Mouse (Mus musculus): ENCODE data around the gene Gtf2ird2.

The Gtf2ird2 gene

DNA sequence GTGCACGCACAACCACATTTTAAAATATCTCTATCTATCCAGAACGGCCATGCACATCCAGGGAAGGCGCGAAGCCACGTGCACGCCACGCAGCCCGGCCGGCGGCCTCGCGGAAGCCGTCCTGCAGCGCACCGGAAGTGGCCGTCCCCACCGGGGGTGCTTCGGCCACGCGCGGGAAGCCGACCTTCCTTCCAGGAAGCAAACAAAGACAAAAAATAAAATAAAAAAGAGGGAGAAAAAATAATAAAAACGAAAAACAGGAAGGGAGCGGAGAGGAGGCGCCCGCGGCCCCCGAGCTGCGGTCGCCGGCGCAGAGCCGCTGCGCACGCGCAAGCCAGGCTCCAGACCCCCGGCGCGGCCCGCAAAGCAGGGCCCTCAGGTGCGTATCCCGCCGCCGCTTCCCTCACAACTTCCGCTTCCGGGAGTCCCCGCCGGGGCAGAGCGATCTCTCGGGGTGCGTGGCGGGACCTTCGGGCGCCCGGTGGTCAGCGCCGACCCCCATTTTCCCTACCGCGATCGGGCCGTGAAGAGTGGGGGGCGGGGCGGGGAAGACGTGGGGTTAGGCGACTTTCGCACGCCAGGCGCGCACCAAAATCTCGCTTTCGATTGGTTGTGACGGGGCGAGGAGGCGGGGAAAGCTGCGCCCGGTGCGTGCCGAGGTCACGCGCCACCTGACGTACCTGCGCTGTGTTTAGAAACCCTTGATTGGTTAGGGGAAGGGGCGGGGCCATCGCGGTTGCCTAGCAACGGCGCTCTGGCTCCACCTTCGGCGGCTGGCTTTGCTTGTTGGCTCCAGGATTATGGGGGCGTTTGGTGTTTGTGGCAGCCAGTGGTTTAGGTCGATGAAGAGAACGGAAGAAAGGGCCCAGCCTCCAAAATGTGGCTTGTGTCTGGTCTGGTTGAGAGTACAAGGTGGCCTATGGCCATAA, at the start of gene Gtf2ird2:
Gene Gtf2ird2, plus strand, starts transcription at position 140 of the 929 bp plus-strand sequence.
- peak; percentile 99 to 100 for DNase-seq

DNA sequence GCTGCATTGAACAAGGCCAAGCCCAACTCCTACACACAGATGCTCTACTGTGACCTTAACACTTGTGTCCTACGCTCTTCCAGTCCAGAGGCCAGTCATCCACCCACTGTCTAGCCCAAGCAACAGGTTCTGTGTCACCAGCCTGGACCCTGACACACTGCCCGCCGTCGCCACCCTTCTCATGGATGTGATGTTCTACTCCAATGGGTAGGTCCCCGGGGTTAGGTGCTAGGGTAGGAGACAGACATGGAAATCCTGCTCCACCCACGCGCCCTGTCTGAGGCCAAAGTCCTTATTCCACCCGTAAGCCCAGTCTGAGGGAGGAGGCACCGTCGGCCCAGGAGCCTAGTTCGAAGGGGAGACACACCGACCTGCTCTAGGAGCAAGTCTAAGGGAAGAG, 47.8 kb upstream of the Gtf2ird2 start:
- no peak for DNase-seq

DNA sequence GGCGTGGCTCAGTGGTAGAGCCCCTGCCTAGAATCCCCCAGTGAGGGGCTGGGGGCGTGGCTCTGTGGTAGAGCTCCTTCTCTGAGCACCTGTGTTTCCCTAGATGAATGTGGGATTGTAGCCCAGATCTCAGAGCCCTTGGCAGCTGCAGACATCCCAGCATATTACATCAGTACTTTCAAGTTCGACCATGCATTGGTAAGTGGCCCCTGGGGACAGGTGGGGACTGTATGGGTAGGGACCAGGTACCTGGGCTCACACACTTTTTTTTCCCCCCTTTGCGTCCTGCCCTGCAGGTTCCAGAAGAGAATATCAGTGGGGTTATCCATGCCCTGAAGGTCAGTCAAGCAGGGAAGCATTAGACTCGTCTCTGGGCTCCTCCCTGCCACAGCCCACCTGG, 45.9 kb upstream of the Gtf2ird2 start:
- DNase-seq = no peak

DNA sequence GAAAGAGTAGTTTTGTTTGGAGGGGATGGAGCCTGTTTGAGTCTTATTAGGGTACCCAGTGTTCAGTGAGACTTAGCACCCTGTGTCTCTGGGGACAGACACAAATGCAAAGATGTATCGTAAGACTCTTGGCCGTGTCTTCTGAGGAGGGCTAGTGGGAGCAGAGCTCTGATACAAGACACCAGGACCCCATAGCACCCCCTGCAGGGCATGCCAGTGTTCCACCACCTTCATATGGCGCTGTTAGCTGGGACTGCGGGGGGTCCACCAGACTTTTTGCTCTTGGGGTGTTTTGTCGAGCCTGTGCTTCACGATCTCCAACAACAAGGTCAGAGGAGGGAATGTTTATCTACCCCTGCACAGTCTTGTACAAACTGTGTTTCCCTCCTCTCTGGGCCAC, 44.4 kb upstream of the Gtf2ird2 start:
- peak in 1 of 2 experiments; percentile 7 for DNase-seq

DNA sequence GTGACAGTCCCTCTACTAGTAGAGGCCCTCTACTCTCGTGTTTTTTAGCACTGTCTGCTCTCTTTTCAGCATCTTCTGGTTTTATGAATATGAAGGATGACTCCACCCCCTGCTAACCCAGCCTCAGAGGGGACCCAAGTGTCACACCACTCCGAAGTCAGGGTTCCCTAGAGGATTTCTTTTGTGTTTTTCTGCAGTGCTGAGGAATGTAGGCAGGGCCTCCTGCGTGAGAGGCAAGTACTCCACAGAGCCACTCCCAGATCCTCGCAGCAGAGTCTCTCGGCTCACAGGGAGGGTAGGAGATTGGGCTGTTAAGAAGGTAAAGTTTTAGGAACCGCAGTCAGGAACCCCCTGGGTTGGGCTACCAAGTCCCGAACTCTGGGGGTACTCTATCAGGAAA, 42.6 kb upstream of the Gtf2ird2 start:
- no peak for DNase-seq

DNA sequence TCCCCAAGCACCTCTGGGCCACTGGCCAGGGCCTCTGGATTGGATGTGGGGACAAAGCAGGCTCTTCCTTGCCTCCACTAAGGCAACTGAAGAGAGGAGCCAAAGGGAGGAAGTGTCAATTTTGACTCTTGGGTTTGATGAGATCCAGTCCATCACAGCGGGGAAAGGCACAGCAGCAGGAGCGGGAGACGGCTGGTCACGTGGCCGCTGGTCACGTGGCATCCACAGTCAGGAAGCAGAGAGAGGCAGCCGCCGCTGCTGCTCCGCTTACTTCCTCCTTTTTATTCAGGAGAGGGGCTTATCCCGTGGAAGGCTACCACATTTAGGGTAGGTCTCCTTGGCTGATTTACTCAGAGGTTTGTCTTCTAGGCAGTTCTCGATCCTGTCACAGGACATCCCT, 41.4 kb upstream of the Gtf2ird2 start:
- no peak for DNase-seq

DNA sequence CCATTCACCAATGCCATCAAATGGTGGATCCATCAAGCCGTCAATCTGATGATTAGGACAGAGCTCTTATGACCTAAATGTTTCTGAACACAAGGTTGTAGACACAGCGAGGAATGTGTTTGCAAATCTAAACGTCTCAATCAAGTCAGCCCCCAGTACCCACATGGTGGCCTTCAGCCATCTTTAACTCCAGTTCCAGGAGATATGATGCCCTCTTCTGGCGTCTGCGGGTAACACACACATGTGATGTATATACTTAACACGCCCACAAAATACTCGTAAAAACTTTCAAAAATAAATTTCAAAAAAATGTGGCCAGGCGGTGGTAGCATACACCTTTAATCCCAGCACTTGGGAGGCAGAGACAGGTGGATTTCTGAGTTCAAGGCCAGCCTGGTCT, 38.8 kb upstream of the Gtf2ird2 start:
- DNase-seq = no peak

DNA sequence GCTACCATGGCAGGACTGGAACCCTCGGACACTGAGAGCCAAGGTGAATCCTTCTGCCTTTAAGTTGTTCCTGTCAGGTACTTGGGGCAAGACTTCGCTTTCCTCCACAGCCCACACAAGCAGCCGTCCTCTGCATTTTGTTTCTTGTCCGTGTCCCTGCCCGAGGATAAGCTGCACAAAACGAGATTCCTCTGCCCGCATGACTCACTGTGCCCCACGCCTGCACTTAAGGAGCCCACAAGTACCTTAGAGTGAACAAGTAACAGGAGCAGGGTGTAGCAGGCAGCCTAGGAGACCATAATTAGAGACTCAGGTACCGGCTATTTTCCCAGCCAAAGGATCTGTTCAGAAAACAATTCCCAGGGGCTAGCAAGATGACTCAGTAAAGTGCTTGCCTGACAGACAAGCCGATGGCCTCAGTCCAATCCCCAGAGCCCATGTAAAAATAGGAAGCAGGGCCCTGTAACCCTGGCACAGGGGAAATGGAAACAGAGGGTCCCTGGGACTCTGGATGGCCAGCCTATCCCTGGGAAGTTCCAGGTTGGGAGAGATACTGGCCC, 36.5 kb upstream of the Gtf2ird2 start:
- no peak for DNase-seq

DNA sequence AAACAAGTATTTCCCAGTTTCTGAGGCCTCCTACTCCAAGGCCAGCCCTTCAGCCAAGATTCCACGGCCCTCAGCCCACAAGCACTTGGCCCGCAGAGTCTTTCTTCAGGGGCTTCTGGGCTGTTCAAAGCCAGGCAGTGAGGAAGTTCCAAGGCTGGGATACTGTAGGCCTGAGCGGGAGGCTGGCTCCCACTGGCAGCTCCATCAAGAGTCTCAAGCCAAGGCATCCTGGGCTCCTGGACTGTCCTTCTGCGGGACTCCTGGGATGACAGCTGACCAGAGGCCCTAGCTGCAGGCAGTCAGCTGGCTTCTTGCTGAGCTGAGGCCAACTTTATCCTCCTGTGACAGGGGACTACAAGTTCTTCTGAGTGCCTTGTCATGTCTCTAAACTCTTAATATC, 35.7 kb upstream of the Gtf2ird2 start:
- no peak for DNase-seq

DNA sequence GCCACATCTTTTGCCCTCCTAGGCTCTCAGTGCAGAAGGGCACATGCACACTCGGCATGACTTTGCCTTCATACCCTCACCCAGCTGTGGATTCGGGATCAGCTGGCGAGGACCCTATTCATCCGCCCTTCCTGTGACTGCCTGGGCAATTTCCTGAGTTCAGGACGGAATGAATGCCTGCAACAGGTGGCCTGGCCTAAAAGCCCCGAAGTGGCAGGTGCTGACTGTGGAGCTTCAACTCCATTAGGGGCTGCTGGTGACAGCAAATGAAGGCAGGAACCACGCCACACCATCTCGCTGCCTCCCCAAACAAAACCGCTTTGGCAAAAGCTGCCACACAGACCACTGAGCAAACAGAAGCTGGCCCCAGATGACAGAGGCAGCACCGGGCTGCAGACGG, 31.9 kb upstream of the Gtf2ird2 start:
- no peak for DNase-seq

DNA sequence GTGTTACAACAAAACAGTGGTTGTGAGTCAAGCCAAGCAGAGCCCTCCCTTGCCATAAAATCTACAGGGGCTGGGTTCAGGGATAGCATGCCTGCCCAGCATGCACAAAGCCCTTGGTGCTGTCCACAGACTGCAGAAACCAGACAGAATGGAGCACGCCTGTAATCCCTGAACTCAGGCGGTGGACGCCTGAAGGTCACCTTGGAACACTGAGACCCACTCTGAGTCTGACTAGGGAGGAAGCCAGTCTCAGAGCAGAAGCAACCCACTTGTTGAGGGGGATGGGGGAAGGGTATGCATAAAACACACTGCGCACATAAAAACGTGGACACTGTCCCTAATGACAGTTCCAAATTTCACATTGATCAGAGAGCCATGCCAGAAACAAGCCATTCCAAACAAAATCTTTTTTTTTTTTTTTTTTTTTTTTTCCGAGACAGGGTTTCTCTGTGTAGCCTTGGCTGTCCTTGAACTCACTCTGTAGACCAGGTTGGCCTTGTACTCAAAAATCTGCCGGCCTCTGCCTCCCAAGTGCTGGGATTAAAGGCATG, 27.8 kb upstream of the Gtf2ird2 start:
- DNase-seq = no peak

DNA sequence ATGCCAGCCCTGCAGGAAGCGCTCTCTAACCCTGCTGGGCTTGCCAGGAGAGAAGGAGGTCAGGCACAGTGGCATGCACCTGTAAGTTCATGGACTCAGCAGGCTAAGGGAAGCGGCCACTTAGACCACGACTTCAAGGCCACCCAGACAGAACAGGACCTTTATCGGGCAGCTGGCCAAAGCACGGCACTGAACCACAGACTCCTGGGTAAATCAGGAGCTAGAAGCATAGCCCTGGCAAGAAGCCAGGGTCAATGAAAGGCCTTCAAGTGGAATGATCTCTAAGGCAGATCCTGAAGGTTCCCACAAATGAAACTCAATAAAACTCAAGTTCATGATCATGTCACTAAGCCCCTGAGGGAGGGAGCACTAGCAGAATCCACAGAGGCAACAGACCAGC, 19.1 kb upstream of the Gtf2ird2 start:
- DNase-seq = no peak

DNA sequence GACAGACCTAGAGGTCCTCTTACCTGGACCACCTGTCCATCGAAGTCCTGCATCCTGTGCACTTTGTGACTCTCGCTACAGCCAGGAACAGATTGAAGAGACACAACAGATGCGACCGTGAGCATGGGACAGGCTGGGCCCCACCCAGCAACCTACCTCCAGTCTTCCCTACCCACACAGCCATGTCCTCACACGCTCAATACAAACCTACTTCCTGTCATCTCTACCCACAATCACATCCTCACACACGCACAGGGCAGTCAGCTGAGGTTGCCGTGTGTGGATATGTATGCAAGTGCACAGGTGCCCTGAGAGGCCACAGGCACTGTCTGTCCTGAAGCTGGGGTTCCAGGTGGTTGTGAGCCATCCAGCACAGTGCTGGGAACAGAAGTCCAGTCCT, 17.2 kb upstream of the Gtf2ird2 start:
- no peak for DNase-seq

DNA sequence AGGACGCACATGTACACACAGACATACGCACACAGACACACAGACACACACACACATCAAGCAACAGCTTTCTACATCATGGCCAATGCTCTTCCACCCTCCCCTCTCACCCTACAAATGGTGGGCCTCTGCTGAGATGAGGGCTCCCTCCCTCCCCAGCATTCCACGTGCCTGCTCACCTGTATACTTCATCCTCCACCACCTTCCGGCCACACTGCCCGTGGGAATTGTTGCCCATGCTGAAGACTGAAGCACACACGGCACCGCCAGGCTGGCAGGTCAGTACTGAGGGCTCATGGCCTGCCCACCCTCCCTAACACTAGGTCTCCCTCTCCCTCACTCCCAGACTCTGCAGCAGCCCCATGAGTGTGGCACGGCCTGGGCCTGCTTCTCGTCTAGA, 15.8 kb upstream of the Gtf2ird2 start:
- DNase-seq = no peak

DNA sequence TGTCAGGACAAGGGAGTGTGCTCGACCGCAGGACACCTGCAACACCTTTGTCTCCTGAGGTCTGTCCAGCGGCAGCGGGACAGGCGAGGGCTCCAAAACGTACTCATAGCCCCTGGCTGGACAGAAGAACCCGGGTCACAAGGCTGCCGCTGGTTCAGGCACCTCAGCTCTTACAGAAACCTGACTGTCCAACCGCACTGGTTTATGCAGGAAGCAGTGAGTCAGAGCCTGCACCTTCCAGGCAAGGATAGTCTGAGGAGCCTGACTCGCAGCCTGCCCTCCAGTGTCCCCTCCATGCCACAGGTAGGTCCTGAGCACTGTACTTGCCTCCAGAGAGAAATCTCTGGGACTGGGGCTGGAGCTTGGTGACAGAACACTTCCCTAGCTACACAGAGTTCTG, 14.6 kb upstream of the Gtf2ird2 start:
- DNase-seq = no peak

DNA sequence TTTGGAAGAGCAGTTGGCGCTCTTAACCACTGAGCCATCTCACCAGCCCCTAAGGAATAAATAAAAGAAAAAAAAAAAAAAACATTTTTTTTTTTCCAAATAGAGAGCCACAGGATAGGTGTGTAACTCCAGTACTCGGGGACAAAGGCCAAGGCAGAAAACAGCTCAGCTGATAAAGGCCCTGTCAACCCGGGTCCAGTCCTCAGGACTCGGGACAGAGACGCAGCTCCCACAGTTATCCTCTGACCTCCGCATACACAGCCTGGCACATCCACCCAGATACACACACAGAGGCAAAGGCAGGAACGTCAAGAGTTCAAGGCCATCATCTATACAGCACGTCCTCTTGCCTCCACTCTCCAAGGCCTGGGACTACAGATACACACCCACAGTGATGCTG, 13.7 kb upstream of the Gtf2ird2 start:
- no peak for DNase-seq

DNA sequence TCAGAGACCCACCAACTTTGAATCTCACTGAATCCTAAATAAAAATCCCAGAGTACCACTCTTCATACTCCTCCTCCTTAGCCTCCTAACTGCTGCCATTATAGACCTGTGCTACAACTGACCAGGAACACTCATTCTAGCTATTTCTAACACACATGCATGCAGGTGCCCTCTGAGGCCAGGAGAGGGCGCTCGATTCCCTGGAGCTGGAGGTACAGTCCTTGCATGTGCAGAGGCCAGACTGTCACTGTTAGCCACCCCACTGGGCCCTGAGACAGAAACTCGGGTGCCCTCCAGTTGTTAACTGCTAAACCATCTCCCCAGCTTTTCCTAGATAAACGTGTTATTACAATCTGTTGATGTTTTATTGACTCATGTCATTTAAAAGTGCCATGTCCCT, 10.6 kb upstream of the Gtf2ird2 start:
- DNase-seq = peak; percentile 39 to 40

DNA sequence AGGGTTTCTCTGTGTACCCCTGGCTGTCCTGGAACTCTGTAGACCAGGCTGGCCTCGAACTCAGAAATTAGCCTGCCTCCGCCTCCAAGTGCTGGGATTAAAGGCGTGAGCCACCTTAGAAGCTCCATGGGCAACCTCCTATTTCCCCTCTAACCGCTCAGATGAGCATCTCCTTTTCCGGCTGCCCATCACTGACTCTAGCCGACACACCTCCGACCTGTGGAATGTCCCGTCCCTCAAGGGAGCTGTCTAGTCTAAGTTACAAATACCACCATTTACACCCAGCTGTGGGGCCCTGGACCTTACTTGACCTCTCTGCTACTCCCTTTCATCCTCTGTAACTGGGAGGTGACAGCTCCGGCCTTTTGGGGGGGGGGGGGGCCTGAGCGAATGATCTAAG, 8.1 kb upstream of the Gtf2ird2 start:
- no peak for DNase-seq

DNA sequence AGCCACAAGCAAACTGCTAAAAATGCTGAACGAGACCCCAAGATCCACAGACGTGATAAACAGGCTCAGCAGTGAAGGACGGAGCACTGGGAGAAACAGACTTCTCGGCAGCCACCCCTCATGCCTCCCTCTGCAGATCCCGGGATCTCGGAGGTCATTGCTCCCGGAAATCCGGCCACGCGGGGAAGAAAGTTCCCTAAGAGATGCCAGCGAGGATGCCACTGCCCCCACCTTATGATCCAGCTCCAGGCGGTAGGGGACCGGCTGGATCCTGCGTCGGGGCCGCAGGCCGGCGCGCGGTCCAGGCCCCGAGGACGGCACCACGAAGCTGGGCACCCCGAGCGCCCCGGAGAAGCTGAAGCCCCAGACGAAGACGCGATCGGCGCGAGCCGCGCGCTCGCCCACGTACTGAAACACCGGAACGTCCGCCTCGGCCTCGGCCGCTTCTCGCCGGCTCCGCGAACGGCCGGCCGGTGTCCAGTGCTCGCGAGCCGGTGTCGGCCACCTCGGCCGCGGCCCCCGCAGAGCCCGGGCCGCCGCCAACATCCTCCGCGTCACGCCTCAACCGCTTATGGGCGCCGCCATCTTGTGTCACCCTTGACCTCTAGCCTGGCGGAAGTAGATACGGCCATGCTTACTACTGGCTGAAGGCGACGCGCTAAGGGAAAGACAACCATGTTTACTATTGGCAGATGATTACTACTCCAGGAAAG, 7.5 kb upstream of the Gtf2ird2 start, which contains the start of gene Rcc1l:
Gene Rcc1l, minus strand, starts transcription at position 606 of the 713 bp plus-strand sequence.
- peak; percentile 77 to 81 for DNase-seq

DNA sequence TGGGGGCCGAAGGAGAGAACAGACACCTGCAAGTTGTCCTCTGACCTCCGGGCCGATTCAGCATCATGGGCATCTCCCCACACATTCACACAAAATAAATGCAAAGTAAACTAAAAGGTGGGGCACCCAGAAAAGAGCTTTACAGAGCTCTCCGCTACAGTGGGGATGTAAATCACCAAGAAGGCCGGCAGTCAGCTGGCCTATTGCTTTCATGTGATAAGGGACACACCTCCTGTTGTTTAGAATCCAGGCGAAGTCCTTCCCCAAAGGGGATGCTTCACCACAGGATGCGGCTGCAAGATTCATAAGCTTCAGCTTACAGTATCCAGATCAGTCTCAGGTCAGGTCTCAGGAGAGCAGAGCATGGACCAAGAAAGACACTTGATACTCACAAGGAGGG, 5.3 kb upstream of the Gtf2ird2 start:
- no peak for DNase-seq

DNA sequence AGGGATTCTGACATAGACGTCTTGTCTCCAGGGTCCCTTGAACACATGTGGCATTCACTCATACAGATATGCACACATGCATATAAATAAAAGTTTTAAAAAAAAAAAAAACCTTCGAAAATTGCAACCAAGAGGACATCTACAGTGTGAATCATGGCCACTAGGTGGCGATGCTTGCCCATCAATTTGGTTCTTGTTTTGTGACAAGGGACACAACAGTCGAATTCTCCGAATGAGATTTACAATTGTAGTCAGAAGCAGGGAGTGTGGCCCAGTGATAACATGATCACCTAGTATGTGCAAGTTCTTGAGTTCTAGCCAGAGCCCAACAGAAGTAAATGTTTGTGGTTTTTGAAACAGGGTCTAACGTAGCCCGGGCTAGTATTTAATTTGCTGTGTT, 3.9 kb upstream of the Gtf2ird2 start:
- peak; percentile 80 to 82 for DNase-seq

DNA sequence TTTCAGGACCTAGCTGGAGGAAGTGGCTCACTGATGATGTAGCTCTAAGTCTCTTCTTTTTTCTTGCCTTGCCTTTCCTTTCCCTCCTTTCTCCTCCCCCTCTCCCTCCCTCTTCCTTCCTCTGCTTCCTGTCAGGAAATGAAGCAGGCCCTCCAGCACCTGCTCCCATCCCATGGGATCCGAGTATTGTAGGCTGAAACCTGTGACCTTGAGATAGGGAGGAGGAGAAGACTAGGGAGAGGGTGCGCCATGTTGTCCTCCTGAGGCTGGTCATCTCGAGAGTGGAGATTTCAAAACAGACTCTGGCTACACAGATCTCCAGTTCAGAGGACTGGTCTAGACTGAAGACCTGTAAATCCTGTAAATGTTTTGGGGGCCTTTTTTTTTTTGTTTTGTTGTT, 1.6 kb upstream of the Gtf2ird2 start:
- DNase-seq = no peak

DNA sequence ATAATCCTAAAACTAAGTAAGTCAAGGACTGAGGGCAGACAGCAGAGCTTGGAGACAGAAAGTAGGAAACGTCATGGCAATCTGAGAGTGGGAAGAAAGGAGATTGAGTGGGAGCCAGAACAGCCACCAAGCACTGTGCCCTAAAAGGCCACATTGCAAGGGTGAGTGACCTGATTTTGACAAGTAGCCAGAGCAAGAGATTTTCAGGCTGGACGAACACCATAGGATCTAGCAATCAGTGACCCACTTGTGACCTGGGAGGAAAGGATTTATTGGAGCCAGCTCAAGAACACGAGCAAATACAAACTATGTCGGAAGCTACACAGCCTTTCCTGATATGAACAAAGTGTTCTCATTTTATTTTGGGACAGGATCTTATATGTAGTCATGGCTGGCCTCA, 1.1 kb upstream of the Gtf2ird2 start:
- DNase-seq = no peak

DNA sequence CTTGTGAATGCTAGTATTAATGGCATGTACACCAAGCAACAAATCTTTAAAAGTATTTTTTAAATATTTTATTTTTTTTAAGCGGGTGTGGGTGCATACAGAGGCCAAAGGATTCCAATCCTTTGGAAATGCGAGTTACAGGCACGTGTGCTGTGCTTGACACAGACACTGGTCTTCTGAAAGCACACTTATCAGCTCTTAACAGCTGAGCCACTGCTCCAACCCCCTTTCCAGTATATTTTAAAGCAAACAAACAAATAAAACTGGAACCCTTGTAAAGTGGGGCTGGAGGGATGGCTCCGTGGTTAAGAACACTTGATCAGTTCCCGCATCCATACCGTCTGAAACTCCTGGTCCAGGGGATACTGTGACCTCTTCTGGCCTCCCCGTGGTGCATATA, 657 bp upstream of the Gtf2ird2 start:
- DNase-seq = no peak
